Mouse (Mus musculus) heart, adult 2 months (tissue): Measurements from ENCODE around the gene Wipf1. TPM values are rescaled to one million over a fixed set of nuclear protein-coding genes. Genes with fewer than 3 reads are reported as not detected.

ENCODE experiments used
- DNase-seq, 2 experiments: peaks; one replicate each; pipeline ENCODE4 v3.0.0; 2021
- H3K27ac ChIP-seq: fragments of 200-600 bp; 2 replicates; pipeline ENCODE4 v1.8.1; 2022
- H3K27me3 ChIP-seq: fragments of 200-500 bp; 2 replicates; pipeline ENCODE4 v1.6.1; 2012; ENCODE audit warnings: mild to moderate bottlenecking, low read length, inconsistent platforms, mixed read lengths; ENCODE audit not compliant: control insufficient read depth, insufficient read depth
- H3K36me3 ChIP-seq: fragments of 200-500 bp; 2 replicates; pipeline ENCODE4 v1.6.1; 2012; ENCODE audit warnings: low read length, inconsistent platforms; ENCODE audit not compliant: control insufficient read depth, insufficient read depth
- H3K4me1 ChIP-seq: fragments of 200-500 bp; 2 replicates; pipeline ENCODE4 v1.6.1; 2011; ENCODE audit warnings: low read length; ENCODE audit not compliant: control insufficient read depth, insufficient read depth
- H3K4me3 ChIP-seq: fragments of 200-600 bp; 2 replicates; pipeline ENCODE4 v1.8.1; 2022
- H3K79me2 ChIP-seq: fragments of 200-500 bp; replicated peaks from 2 replicates; pipeline ENCODE4 v1.6.1; 2012; ENCODE audit warnings: mild to moderate bottlenecking, inconsistent platforms, low read length, moderate library complexity, mixed read lengths; ENCODE audit not compliant: control insufficient read depth, insufficient read depth
- H3K9ac ChIP-seq: fragments of 200-500 bp; 2 replicates; pipeline ENCODE4 v1.6.1; 2012; ENCODE audit warnings: low read depth, mild to moderate bottlenecking, control low read depth, inconsistent platforms, low read length, mixed read lengths
- CTCF ChIP-seq: fragments of 200-600 bp; IDR thresholded peaks from 2 replicates; pipeline ENCODE4 v1.8.1; 2022; ENCODE audit warnings: antibody characterized with exemption, mild to moderate bottlenecking, moderate library complexity
- EP300 ChIP-seq: fragments of 200-500 bp; IDR thresholded peaks from 2 replicates; pipeline ENCODE4 v1.6.1; 2011; ENCODE audit warnings: low read depth, low read length, control low read depth; ENCODE audit not compliant: insufficient read depth
- POLR2A ChIP-seq: fragments of 200-500 bp; IDR thresholded peaks from 2 replicates; pipeline ENCODE4 v1.6.1; 2011; ENCODE audit warnings: mild to moderate bottlenecking, low read depth, low read length, control low read depth; ENCODE audit not compliant: insufficient read depth
- WGBS: fragments of 180-500 bp; shearing (Covaris S2); methylation state at CpG from one replicate; pipeline ENCODE4 v1.1.7; 2018; 5-methylcytosine and 5-hydroxymethylcytosine counted together
- intact Hi-C: fragments of 180-260 bp; cut with DNase I; formaldehyde crosslinking; loops from one replicate; pipeline ENCODE4 v1.15.1; 2025
- polyA plus RNA-seq: library from polyadenylated mRNA; depleted of rRNA; stranded (reverse); fragments of >200 nt; gene quantifications from 2 replicates; pipeline ENCODE4 v1.2.3, GENCODE M21; 2012
- total RNA-seq, 2 experiments: library from RNA; stranded (reverse); gene quantifications; 2 replicates each; pipeline ENCODE4 v1.2.3; 2021

Wipf1 gene
- total and polyA plus RNA-seq, 3 experiments: 6.6 to 17.0 (median 12.9) TPM

- Histone ChIP-seq H3K36me3 (no peaks in the 10 kb centered on the region), H3K79me2 (no peaks in the 10 kb centered on the region; the same call in 1 of the 2 replicates), H3K9ac (no peak overlapping the region), H3K4me3 (no peak overlapping the region), H3K27me3 (no peaks in the 10 kb centered on the region), H3K27ac (no peak overlapping the region), H3K4me1 (peaks cover 7% of the 10 kb centered on the region)
- 96% methylated on average over 3 of the region's 3 CpGs for WGBS
- TF ChIP-seq CTCF: no peak
- no peak for TF ChIP-seq EP300
- no peak for TF ChIP-seq POLR2A
- DNase-seq: no peak
- intact Hi-C loops: no loop called here
These were observed 78.0 kb downstream of the Wipf1 start for GRCm38 (mm10) chr2:73451541-73451940.

- Histone ChIP-seq H3K36me3 (no peaks in the 10 kb centered on the region), H3K9ac (no peak overlapping the region), H3K27ac (no peak overlapping the region), H3K79me2 (no peaks in the 10 kb centered on the region; the same call in 1 of the 2 replicates), H3K27me3 (no peaks in the 10 kb centered on the region), H3K4me1 (peaks cover 5% of the 10 kb centered on the region), H3K4me3 (no peak overlapping the region)
- no peak for TF ChIP-seq CTCF
- no peak for TF ChIP-seq POLR2A
- no peak for TF ChIP-seq EP300
- intact Hi-C loops: no loop called here
- DNase-seq: no peak
- 83% methylated on average over 6 of the region's 6 CpGs for WGBS
These were observed 79.3 kb downstream of the Wipf1 start for GRCm38 (mm10) chr2:73450172-73450715.

GRCm38 (mm10) chr2:73443985-73444384 is 85.5 kb downstream of the Wipf1 start:
- no peak overlapping the region for H3K4me3 ChIP-seq
- H3K4me1 ChIP-seq: no peaks in the 10 kb centered on the region
- H3K27ac ChIP-seq: no peak overlapping the region
- TF ChIP-seq CTCF: no peak
- no peak for TF ChIP-seq POLR2A
- TF ChIP-seq EP300: no peak
- H3K27me3 ChIP-seq: no peaks in the 10 kb centered on the region
- no peaks in the 10 kb centered on the region for H3K36me3 ChIP-seq
- no peak for DNase-seq
- H3K9ac ChIP-seq: no peak overlapping the region
- H3K79me2 ChIP-seq: no peaks in the 10 kb centered on the region
- intact Hi-C loops: no loop called here
- 80% methylated on average over 10 of the region's 10 CpGs for WGBS

GRCm38 (mm10) chr2:73442015-73442414 is 87.5 kb downstream of the Wipf1 start:
- no peaks in the 10 kb centered on the region for H3K27me3 ChIP-seq
- intact Hi-C loops: no loop called here
- no peaks in the 10 kb centered on the region for H3K4me1 ChIP-seq
- TF ChIP-seq EP300 (no peak), CTCF (no peak), POLR2A (no peak)
- 72% methylated on average over 2 of the region's 2 CpGs for WGBS
- no peak overlapping the region for H3K9ac ChIP-seq
- DNase-seq: no peak
- no peaks in the 10 kb centered on the region for H3K79me2 ChIP-seq
- H3K27ac ChIP-seq: no peak overlapping the region
- no peak overlapping the region for H3K4me3 ChIP-seq
- no peaks in the 10 kb centered on the region for H3K36me3 ChIP-seq

GRCm38 (mm10) chr2:73440319-73440718 is 89.2 kb downstream of the Wipf1 start:
- no peak overlapping the region for H3K4me3 ChIP-seq
- H3K27ac ChIP-seq: no peak overlapping the region
- H3K9ac ChIP-seq: no peak overlapping the region
- no peaks in the 10 kb centered on the region for H3K36me3 ChIP-seq
- 91% methylated on average over 2 of the region's 2 CpGs for WGBS
- intact Hi-C loops: no loop called here
- no peaks in the 10 kb centered on the region for H3K27me3 ChIP-seq
- H3K4me1 ChIP-seq: no peaks in the 10 kb centered on the region
- H3K79me2 ChIP-seq: no peaks in the 10 kb centered on the region
- no peak for DNase-seq
- TF ChIP-seq EP300: no peak
- TF ChIP-seq POLR2A: no peak
- no peak for TF ChIP-seq CTCF

GRCm38 (mm10) chr2:73436976-73437375 is 92.6 kb downstream of the Wipf1 start:
- intact Hi-C loops: loop anchor here (5.0 kb wide), 1 partner anchor 55 kb away; no protein-coding TSS in a partner anchor
- Histone ChIP-seq H3K9ac (no peak overlapping the region), H3K27me3 (no peaks in the 10 kb centered on the region), H3K27ac (no peak overlapping the region), H3K79me2 (no peaks in the 10 kb centered on the region), H3K4me1 (no peaks in the 10 kb centered on the region), H3K4me3 (no peak overlapping the region), H3K36me3 (no peaks in the 10 kb centered on the region)
- WGBS: 70% methylated on average over 18 of the region's 18 CpGs
- no peak for DNase-seq
- TF ChIP-seq EP300 (no peak), CTCF (no peak), POLR2A (no peak)
